Mouse (Mus musculus): ENCODE measurements around the gene Dcaf1. TPM values are rescaled to one million over a fixed set of nuclear protein-coding genes. Genes with fewer than 3 reads are reported as not detected.

Dcaf1 gene
- total and polyA plus RNA-seq, 3 experiments, result 56.3 to 131 (median 58.7) TPM

GRCm38 (mm10) chr9:106789363-106789762 is 32.3 kb upstream of the Dcaf1 start:
- peak overlapping the region; percentile 78 for H3K27ac ChIP-seq (ENCODE audit: control insufficient read depth, low read depth, low read length)
- peaks cover 0 to 9% of the 10 kb centered on the region in 2 experiments; a peak in 2 of 4 replicates for H3K36me3 ChIP-seq (ENCODE audit: control insufficient read depth in 1 of 2, insufficient read depth in 2 of 2, low read length in 2 of 2)
- DNase-seq (ENCODE audit: low read depth, low spot score), result peak; percentile 81
- peaks cover 29% of the 10 kb centered on the region for H3K79me2 ChIP-seq (ENCODE audit: control insufficient read depth, insufficient read depth, low read length, poor library complexity)
- H3K4me3 ChIP-seq (ENCODE audit: control insufficient read depth in 1 of 2, insufficient read depth in 1 of 2, low read depth in 2 of 2, low read length in 2 of 2), result peak overlapping the region; percentile 51 to 88
- H3K4me1 ChIP-seq (ENCODE audit: control insufficient read depth in 1 of 2, insufficient read depth in 2 of 2, low read length in 2 of 2), result peaks cover 0 to 4% of the 10 kb centered on the region in 2 experiments; a peak in 1 of 4 replicates
- no peaks in the 10 kb centered on the region for H3K9me3 ChIP-seq (replicated peaks; ENCODE audit: insufficient read depth, low read length)
- peak overlapping the region; percentile 98 for H3K9ac ChIP-seq (ENCODE audit: control insufficient read depth, low read depth, low read length, poor library complexity, severe bottlenecking)
- H3K27me3 ChIP-seq (ENCODE audit: control insufficient read depth in 1 of 2, insufficient read depth in 2 of 2, low read length in 2 of 2), result no peaks in the 10 kb centered on the region; a peak in 2 of 4 replicates
- TF ChIP-seq ETS1 (IDR thresholded peaks at IDR 0.05; ENCODE audit: low read depth, low read length) (0 out of 2 replicates have a peak, but pooled peaks have one; percentile 24), SIN3A (IDR thresholded peaks at IDR 0.05; ENCODE audit: low read length) (peak; percentile 28; the same call in 1 of the 2 replicates), RAD21 (IDR thresholded peaks at IDR 0.05; ENCODE audit: low read depth, low read length) (no peak), EP300 (IDR thresholded peaks at IDR 0.05; ENCODE audit: low read depth in 1 of 2, low read length in 2 of 2) (peak in 1 of 2 experiments; percentile 34; a peak in 2 of 4 replicates), ZKSCAN1 (IDR thresholded peaks at IDR 0.05; ENCODE audit: low read depth, low read length) (0 out of 2 replicates have a peak, but pooled peaks have one; percentile 25), ZMIZ1 (IDR thresholded peaks at IDR 0.05; ENCODE audit: low read depth, low read length) (0 out of 2 replicates have a peak, but pooled peaks have one; percentile 7), GATA1 (IDR thresholded peaks at IDR 0.05; ENCODE audit: low read depth, low read length) (no peak), CHD1 (IDR thresholded peaks at IDR 0.05; ENCODE audit: low read depth, low read length) (0 out of 2 replicates have a peak, but pooled peaks have one; percentile 40), NELFE (IDR thresholded peaks at IDR 0.05; ENCODE audit: low read depth, low read length) (peak; percentile 23), TBP (IDR thresholded peaks at IDR 0.05; ENCODE audit: low read depth, low read length) (no peak), HCFC1 (IDR thresholded peaks at IDR 0.05; ENCODE audit: low read depth, low read length) (no peak), MXI1 (IDR thresholded peaks at IDR 0.05; ENCODE audit: low read depth, low read length) (no peak), USF2 (IDR thresholded peaks at IDR 0.05; ENCODE audit: borderline replicate concordance in 1 of 2, insufficient read depth in 1 of 2, low read depth in 1 of 2, low read length in 2 of 2) (no peak), TCF12 (IDR thresholded peaks at IDR 0.05; ENCODE audit: low read depth, low read length) (no peak)

GRCm38 (mm10) chr9:106790831-106791230 is 30.8 kb upstream of the Dcaf1 start:
- TF ChIP-seq SMC3 (IDR thresholded peaks at IDR 0.05; ENCODE audit: low read depth, low read length), result no peak
- no peak for TF ChIP-seq ZMIZ1 (IDR thresholded peaks at IDR 0.05; ENCODE audit: low read depth, low read length)
- no peak for TF ChIP-seq E2F4 (IDR thresholded peaks at IDR 0.05; ENCODE audit: borderline replicate concordance, low read depth, low read length)
- TF ChIP-seq POLR2AphosphoS2 (IDR thresholded peaks at IDR 0.05; ENCODE audit: low read length), result no peak
- TF ChIP-seq USF2 (IDR thresholded peaks at IDR 0.05; ENCODE audit: borderline replicate concordance in 1 of 2, insufficient read depth in 1 of 2, low read depth in 1 of 2, low read length in 2 of 2), result no peak
- no peak for TF ChIP-seq ETS1 (IDR thresholded peaks at IDR 0.05; ENCODE audit: low read depth, low read length)
- no peak for TF ChIP-seq RAD21 (IDR thresholded peaks at IDR 0.05; ENCODE audit: low read depth, low read length)
- TF ChIP-seq NRF1 (IDR thresholded peaks at IDR 0.05; ENCODE audit: insufficient read depth, low read depth, low read length, poor library complexity, severe bottlenecking), result no peak
- Histone ChIP-seq H3K4me1 (ENCODE audit: control insufficient read depth in 1 of 2, insufficient read depth in 2 of 2, low read length in 2 of 2) (peaks cover 0 to 4% of the 10 kb centered on the region in 2 experiments; a peak in 1 of 4 replicates), H3K9ac (ENCODE audit: control insufficient read depth, low read depth, low read length, poor library complexity, severe bottlenecking) (no peak overlapping the region), H3K79me2 (ENCODE audit: control insufficient read depth, insufficient read depth, low read length, poor library complexity) (peaks cover 22% of the 10 kb centered on the region), H3K4me3 (ENCODE audit: control insufficient read depth in 1 of 2, insufficient read depth in 1 of 2, low read depth in 2 of 2, low read length in 2 of 2) (no peak overlapping the region), H3K36me3 (ENCODE audit: control insufficient read depth in 1 of 2, insufficient read depth in 2 of 2, low read length in 2 of 2) (peaks cover 0 to 9% of the 10 kb centered on the region in 2 experiments; a peak in 2 of 4 replicates), H3K27ac (ENCODE audit: control insufficient read depth, low read depth, low read length) (no peak overlapping the region), H3K27me3 (ENCODE audit: control insufficient read depth in 1 of 2, insufficient read depth in 2 of 2, low read length in 2 of 2) (peaks cover 2 to 4% of the 10 kb centered on the region in 2 experiments; a peak in 3 of 4 replicates), H3K9me3 (replicated peaks; ENCODE audit: insufficient read depth, low read length) (no peaks in the 10 kb centered on the region)
- DNase-seq (ENCODE audit: low read depth, low spot score), result no peak

Data from MEL (cell line).